Mouse (Mus musculus): ENCODE data around the gene Gm2663. TPM values are rescaled to one million over a fixed set of nuclear protein-coding genes. Genes with fewer than 3 reads are reported as not detected.
"Not testable (repeated sequence)": the region's sequence is repeated elsewhere in the genome, so short reads cannot be mapped to it uniquely, and the experiment has no call there.

Gene Gm2663
- 0.50 TPM in 1 of 2 replicates, not detected in the other for polyA plus RNA-seq (2014; fragmentation: Nextera tagmentation; extraction: Ambion mirVana)

GRCm38 (mm10) chr6:40999379-40999778, at the start of gene Gm2663:
Gm2663 (minus strand) TSS chr6:40999479.
- not testable (repeated sequence) for H3K9me3 ChIP-seq (ENCODE audit: control insufficient read depth, low read length); H3K4me2 ChIP-seq (ENCODE audit: low read length); H3K27ac ChIP-seq (ENCODE audit: low read depth); H3K27me3 ChIP-seq (replicated peaks; ENCODE audit: control insufficient read depth, insufficient read depth, low read length); H3K4me1 ChIP-seq (replicated peaks; ENCODE audit: control insufficient read depth, insufficient read depth, low read length); H3K9ac ChIP-seq (ENCODE audit: low read length); ATAC-seq (replicated peaks; ENCODE audit: low FRiP score, low TSS enrichment, low read depth); H3K36me3 ChIP-seq (ENCODE audit: control insufficient read depth, insufficient read depth, low read length); DNase-seq (ENCODE audit: low spot score); H3K4me3 ChIP-seq (ENCODE audit: low read depth, low read length)

DNA sequence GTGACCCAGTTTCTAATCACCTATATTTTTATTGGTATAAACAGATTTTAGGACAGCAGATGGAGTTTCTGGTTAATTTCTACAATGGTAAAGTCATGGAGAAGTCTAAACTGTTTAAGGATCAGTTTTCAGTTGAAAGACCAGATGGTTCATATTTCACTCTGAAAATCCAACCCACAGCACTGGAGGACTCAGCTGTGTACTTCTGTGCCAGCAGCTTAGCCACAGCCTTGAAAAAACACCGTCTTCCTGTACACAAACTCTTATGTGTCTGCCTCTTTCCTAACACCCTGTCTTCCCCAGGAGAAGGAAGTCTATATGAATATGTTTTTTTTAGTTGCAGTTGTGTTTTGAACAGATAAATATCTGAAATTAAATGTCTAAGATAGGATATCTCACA, 49.3 kb upstream of the Gm2663 start:
- ATAC-seq (replicated peaks; ENCODE audit: low FRiP score, low TSS enrichment, low read depth) = no peak
- no peak overlapping the region for H3K4me3 ChIP-seq (ENCODE audit: low read depth, low read length)
- no peak overlapping the region for H3K27ac ChIP-seq (ENCODE audit: low read depth)
- no peak for DNase-seq (ENCODE audit: low spot score)
- no peaks in the 10 kb centered on the region for H3K4me1 ChIP-seq (replicated peaks; ENCODE audit: control insufficient read depth, insufficient read depth, low read length)
- WGBS = 33% methylated on average over 1 of the region's 1 CpGs
- H3K9ac ChIP-seq (ENCODE audit: low read length) = no peak overlapping the region
- no peak overlapping the region for H3K4me2 ChIP-seq (ENCODE audit: low read length)
- no peaks in the 10 kb centered on the region for H3K27me3 ChIP-seq (replicated peaks; ENCODE audit: control insufficient read depth, insufficient read depth, low read length)
- H3K36me3 ChIP-seq (ENCODE audit: control insufficient read depth, insufficient read depth, low read length) = no peaks in the 10 kb centered on the region
- no peaks in the 10 kb centered on the region for H3K9me3 ChIP-seq (ENCODE audit: control insufficient read depth, low read length)

GRCm38 (mm10) chr6:41047961-41048360, 48.7 kb upstream of the Gm2663 start:
- WGBS = 100% methylated on average over 1 of the region's 1 CpGs
- H3K27me3 ChIP-seq (replicated peaks; ENCODE audit: control insufficient read depth, insufficient read depth, low read length) = no peaks in the 10 kb centered on the region
- no peaks in the 10 kb centered on the region for H3K4me1 ChIP-seq (replicated peaks; ENCODE audit: control insufficient read depth, insufficient read depth, low read length)
- ATAC-seq (replicated peaks; ENCODE audit: low FRiP score, low TSS enrichment, low read depth) = no peak
- H3K4me3 ChIP-seq (ENCODE audit: low read depth, low read length) = no peak overlapping the region
- DNase-seq (ENCODE audit: low spot score) = no peak
- no peak overlapping the region for H3K9ac ChIP-seq (ENCODE audit: low read length)
- no peaks in the 10 kb centered on the region for H3K9me3 ChIP-seq (ENCODE audit: control insufficient read depth, low read length)
- H3K4me2 ChIP-seq (ENCODE audit: low read length) = no peak overlapping the region
- no peaks in the 10 kb centered on the region for H3K36me3 ChIP-seq (ENCODE audit: control insufficient read depth, insufficient read depth, low read length)
- H3K27ac ChIP-seq (ENCODE audit: low read depth) = no peak overlapping the region

GRCm38 (mm10) chr6:41047202-41047601, 47.9 kb upstream of the Gm2663 start:
- no peaks in the 10 kb centered on the region for H3K36me3 ChIP-seq (ENCODE audit: control insufficient read depth, insufficient read depth, low read length)
- H3K9me3 ChIP-seq (ENCODE audit: control insufficient read depth, low read length) = no peaks in the 10 kb centered on the region
- DNase-seq (ENCODE audit: low spot score) (no peak), ATAC-seq (replicated peaks; ENCODE audit: low FRiP score, low TSS enrichment, low read depth) (no peak)
- no peaks in the 10 kb centered on the region for H3K4me1 ChIP-seq (replicated peaks; ENCODE audit: control insufficient read depth, insufficient read depth, low read length)
- no peak overlapping the region for H3K4me2 ChIP-seq (ENCODE audit: low read length)
- H3K27ac ChIP-seq (ENCODE audit: low read depth) = no peak overlapping the region
- no peak overlapping the region for H3K4me3 ChIP-seq (ENCODE audit: low read depth, low read length)
- H3K9ac ChIP-seq (ENCODE audit: low read length) = no peak overlapping the region
- 100% methylated on average over 1 of the region's 1 CpGs for WGBS
- no peaks in the 10 kb centered on the region for H3K27me3 ChIP-seq (replicated peaks; ENCODE audit: control insufficient read depth, insufficient read depth, low read length)

- H3K27me3 ChIP-seq (replicated peaks; ENCODE audit: control insufficient read depth, insufficient read depth, low read length) = no peaks in the 10 kb centered on the region
- H3K4me1 ChIP-seq (replicated peaks; ENCODE audit: control insufficient read depth, insufficient read depth, low read length) = no peaks in the 10 kb centered on the region
- 54% methylated on average over 2 of the region's 2 CpGs for WGBS
- DNase-seq (ENCODE audit: low spot score) = no peak
- no peak for ATAC-seq (replicated peaks; ENCODE audit: low FRiP score, low TSS enrichment, low read depth)
- H3K9ac ChIP-seq (ENCODE audit: low read length) = no peak overlapping the region
- H3K4me3 ChIP-seq (ENCODE audit: low read depth, low read length) = no peak overlapping the region
- no peak overlapping the region for H3K27ac ChIP-seq (ENCODE audit: low read depth)
- no peak overlapping the region for H3K4me2 ChIP-seq (ENCODE audit: low read length)
- no peaks in the 10 kb centered on the region for H3K36me3 ChIP-seq (ENCODE audit: control insufficient read depth, insufficient read depth, low read length)
- H3K9me3 ChIP-seq (ENCODE audit: control insufficient read depth, low read length) = no peaks in the 10 kb centered on the region
These were observed 47.3 kb upstream of the Gm2663 start for GRCm38 (mm10) chr6:41046553-41046952.

GRCm38 (mm10) chr6:41044753-41045152, 45.5 kb upstream of the Gm2663 start:
- H3K4me2 ChIP-seq (ENCODE audit: low read length) = no peak overlapping the region
- no peaks in the 10 kb centered on the region for H3K27me3 ChIP-seq (replicated peaks; ENCODE audit: control insufficient read depth, insufficient read depth, low read length)
- no peak for ATAC-seq (replicated peaks; ENCODE audit: low FRiP score, low TSS enrichment, low read depth)
- no peaks in the 10 kb centered on the region for H3K9me3 ChIP-seq (ENCODE audit: control insufficient read depth, low read length)
- H3K4me3 ChIP-seq (ENCODE audit: low read depth, low read length) = no peak overlapping the region
- no peak overlapping the region for H3K9ac ChIP-seq (ENCODE audit: low read length)
- no peaks in the 10 kb centered on the region for H3K36me3 ChIP-seq (ENCODE audit: control insufficient read depth, insufficient read depth, low read length)
- 74% methylated on average over 1 of the region's 1 CpGs for WGBS
- H3K27ac ChIP-seq (ENCODE audit: low read depth) = no peak overlapping the region
- H3K4me1 ChIP-seq (replicated peaks; ENCODE audit: control insufficient read depth, insufficient read depth, low read length) = no peaks in the 10 kb centered on the region
- no peak for DNase-seq (ENCODE audit: low spot score)

DNA sequence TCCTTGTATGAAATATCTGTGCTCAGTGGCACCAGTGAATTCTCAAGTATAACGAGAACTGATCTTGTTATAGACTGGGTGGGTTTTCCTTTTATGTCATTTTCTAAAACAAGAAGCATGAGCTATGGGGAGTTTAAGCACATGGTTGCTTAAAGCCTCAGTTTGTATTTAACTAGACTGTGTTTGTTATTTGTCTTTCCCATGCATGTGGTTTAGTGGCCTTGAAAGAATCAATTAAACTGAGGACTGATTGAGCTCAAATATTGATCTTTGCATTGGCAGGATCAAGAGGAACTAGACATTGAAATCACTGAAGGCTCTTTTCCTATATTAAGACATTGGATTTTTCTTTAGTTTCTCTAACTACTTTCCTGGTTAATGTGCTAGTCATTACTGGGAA, 45.0 kb upstream of the Gm2663 start:
- Histone ChIP-seq H3K27ac (ENCODE audit: low read depth) (no peak overlapping the region), H3K4me2 (ENCODE audit: low read length) (no peak overlapping the region), H3K9ac (ENCODE audit: low read length) (no peak overlapping the region), H3K36me3 (ENCODE audit: control insufficient read depth, insufficient read depth, low read length) (no peaks in the 10 kb centered on the region), H3K9me3 (ENCODE audit: control insufficient read depth, low read length) (no peaks in the 10 kb centered on the region), H3K27me3 (replicated peaks; ENCODE audit: control insufficient read depth, insufficient read depth, low read length) (no peaks in the 10 kb centered on the region), H3K4me3 (ENCODE audit: low read depth, low read length) (no peak overlapping the region), H3K4me1 (replicated peaks; ENCODE audit: control insufficient read depth, insufficient read depth, low read length) (no peaks in the 10 kb centered on the region)
- ATAC-seq (replicated peaks; ENCODE audit: low FRiP score, low TSS enrichment, low read depth) = no peak
- DNase-seq (ENCODE audit: low spot score) = no peak
- WGBS = 62% methylated on average over 1 of the region's 1 CpGs

DNA sequence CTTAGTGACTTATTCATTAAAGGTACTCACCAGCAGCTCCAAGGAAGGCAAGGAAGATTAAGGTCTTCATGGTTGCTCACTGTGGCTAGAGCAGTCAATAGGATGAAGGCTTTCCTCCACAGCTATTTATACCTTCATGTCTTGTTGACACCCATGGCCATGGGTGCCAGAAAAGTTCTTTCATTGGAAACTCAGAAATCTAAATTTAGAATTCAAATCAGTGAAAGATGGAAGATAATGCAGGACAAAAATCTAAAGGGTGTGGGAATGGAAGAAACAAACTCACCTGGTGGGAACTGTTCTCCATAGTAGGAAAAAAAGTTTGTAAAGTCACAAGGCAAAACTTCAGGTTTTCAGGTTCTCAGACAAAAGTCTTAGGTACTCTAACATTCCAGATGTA, 36.1 kb upstream of the Gm2663 start, which contains the start of gene 2210010C04Rik:
Gene 2210010C04Rik (minus strand): TSS at position 101 of the 400 bp plus-strand sequence.
- DNase-seq (ENCODE audit: low spot score) (no peak), ATAC-seq (replicated peaks; ENCODE audit: low FRiP score, low TSS enrichment, low read depth) (no peak)
- Histone ChIP-seq H3K4me3 (ENCODE audit: low read depth, low read length) (no peak within 1 kb of the TSS), H3K27ac (ENCODE audit: low read depth) (no peak within 1 kb of the TSS), H3K27me3 (replicated peaks; ENCODE audit: control insufficient read depth, insufficient read depth, low read length) (no peaks in the 10 kb centered on the region), H3K9me3 (ENCODE audit: control insufficient read depth, low read length) (no peaks in the 10 kb centered on the region), H3K36me3 (ENCODE audit: control insufficient read depth, insufficient read depth, low read length) (no peaks in the 10 kb centered on the region), H3K4me1 (replicated peaks; ENCODE audit: control insufficient read depth, insufficient read depth, low read length) (no peaks in the 10 kb centered on the region), H3K4me2 (ENCODE audit: low read length) (no peak within 1 kb of the TSS), H3K9ac (ENCODE audit: low read length) (no peak within 1 kb of the TSS)

GRCm38 (mm10) chr6:41032802-41033201, 33.5 kb upstream of the Gm2663 start:
- Histone ChIP-seq H3K4me3 (ENCODE audit: low read depth, low read length) (no peak overlapping the region), H3K36me3 (ENCODE audit: control insufficient read depth, insufficient read depth, low read length) (no peaks in the 10 kb centered on the region), H3K9ac (ENCODE audit: low read length) (no peak overlapping the region), H3K4me1 (replicated peaks; ENCODE audit: control insufficient read depth, insufficient read depth, low read length) (no peaks in the 10 kb centered on the region), H3K27ac (ENCODE audit: low read depth) (no peak overlapping the region), H3K4me2 (ENCODE audit: low read length) (no peak overlapping the region), H3K9me3 (ENCODE audit: control insufficient read depth, low read length) (no peaks in the 10 kb centered on the region), H3K27me3 (replicated peaks; ENCODE audit: control insufficient read depth, insufficient read depth, low read length) (no peaks in the 10 kb centered on the region)
- 86% methylated on average over 6 of the region's 6 CpGs for WGBS
- DNase-seq (ENCODE audit: low spot score) (no peak), ATAC-seq (replicated peaks; ENCODE audit: low FRiP score, low TSS enrichment, low read depth) (no peak)

All from intestine, embryonic 14.5 days (tissue).